Mouse (Mus musculus): Measurements from ENCODE around the gene D1Ertd622e. TPM values are rescaled to one million over a fixed set of nuclear protein-coding genes. Genes with fewer than 3 reads are reported as not detected.

D1Ertd622e gene
- polyA plus RNA-seq, 1 experiment from 2014 or later: 13.9 TPM

- H3K4me3 ChIP-seq: no peak overlapping the region
- H3K27me3 ChIP-seq: no peaks in the 10 kb centered on the region
- WGBS: 77% methylated on average over 9 of the region's 9 CpGs
- no peak for ATAC-seq (ENCODE audit: insufficient number of reproducible peaks, low FRiP score, low TSS enrichment, low read depth)
- H3K4me2 ChIP-seq: no peak overlapping the region
- H3K9me3 ChIP-seq: no peaks in the 10 kb centered on the region
- no peak overlapping the region for H3K9ac ChIP-seq
- no peaks in the 10 kb centered on the region for H3K36me3 ChIP-seq
- H3K4me1 ChIP-seq: no peaks in the 10 kb centered on the region
- no peak overlapping the region for H3K27ac ChIP-seq
These were observed 91.1 kb downstream of the D1Ertd622e start for GRCm38 (mm10) chr1:97570814-97571213.

GRCm38 (mm10) chr1:97567956-97568355 is 93.9 kb downstream of the D1Ertd622e start:
- no peak overlapping the region for H3K4me2 ChIP-seq
- WGBS: 87% methylated on average over 4 of the region's 4 CpGs
- H3K9ac ChIP-seq: no peak overlapping the region
- no peak overlapping the region for H3K27ac ChIP-seq
- no peak for ATAC-seq (ENCODE audit: insufficient number of reproducible peaks, low FRiP score, low TSS enrichment, low read depth)
- H3K4me3 ChIP-seq: no peak overlapping the region
- no peaks in the 10 kb centered on the region for H3K9me3 ChIP-seq
- H3K4me1 ChIP-seq: no peaks in the 10 kb centered on the region
- no peaks in the 10 kb centered on the region for H3K36me3 ChIP-seq
- H3K27me3 ChIP-seq: no peaks in the 10 kb centered on the region

GRCm38 (mm10) chr1:97564641-97565040 is 97.2 kb downstream of the D1Ertd622e start:
- Histone ChIP-seq H3K27ac (no peak overlapping the region), H3K9ac (no peak overlapping the region), H3K36me3 (no peaks in the 10 kb centered on the region), H3K9me3 (no peaks in the 10 kb centered on the region), H3K4me2 (no peak overlapping the region), H3K27me3 (no peaks in the 10 kb centered on the region), H3K4me3 (no peak overlapping the region), H3K4me1 (no peaks in the 10 kb centered on the region)
- no peak for ATAC-seq (ENCODE audit: insufficient number of reproducible peaks, low FRiP score, low TSS enrichment, low read depth)
- WGBS: 79% methylated on average over 1 of the region's 1 CpGs

GRCm38 (mm10) chr1:97562867-97563266 is 99.0 kb downstream of the D1Ertd622e start:
- 88% methylated on average over 3 of the region's 3 CpGs for WGBS
- no peak overlapping the region for H3K9ac ChIP-seq
- no peaks in the 10 kb centered on the region for H3K36me3 ChIP-seq
- H3K4me2 ChIP-seq: no peak overlapping the region
- H3K27me3 ChIP-seq: no peaks in the 10 kb centered on the region
- H3K9me3 ChIP-seq: no peaks in the 10 kb centered on the region
- no peaks in the 10 kb centered on the region for H3K4me1 ChIP-seq
- H3K4me3 ChIP-seq: no peak overlapping the region
- no peak for ATAC-seq (ENCODE audit: insufficient number of reproducible peaks, low FRiP score, low TSS enrichment, low read depth)
- H3K27ac ChIP-seq: no peak overlapping the region

Other genes with a start within 250 kb of the D1Ertd622e start
- gene Gin1, start 108.1 kb upstream of the D1Ertd622e start, polyA plus RNA-seq (2015; fragmentation: Nextera tagmentation; extraction: Ambion mirVana): 14.7 and 15.2 TPM in 2 replicates
- 19.3 and 23.2 TPM in 2 replicates for gene Ppip5k2, start 108.3 kb upstream of the D1Ertd622e start, polyA plus RNA-seq (2015; fragmentation: Nextera tagmentation; extraction: Ambion mirVana)